Mouse (Mus musculus) forebrain, embryonic 14.5 days (tissue): ENCODE results near the gene Pmel. TPM values are rescaled to one million over a fixed set of nuclear protein-coding genes. Genes with fewer than 3 reads are reported as not detected.
"Not testable (repeated sequence)": the region's sequence is repeated elsewhere in the genome, so short reads cannot be mapped to it uniquely, and the experiment has no call there.

Source experiments
- ATAC-seq: fragments of 200-750 bp; cut with Nextera tagmentation; 2 replicates; pipeline ENCODE4 v1.8.0; 2017; ENCODE audit warnings: mild to moderate bottlenecking, moderate library complexity
- DNase-seq: peaks from one replicate; pipeline ENCODE4 v3.0.0-alpha.2; 2015; ENCODE audit warnings: low spot score
- H3K27ac ChIP-seq: fragments of 300-500 bp; sonication (generic); 2 replicates; pipeline ENCODE4 v1.5.1; 2014; ENCODE audit warnings: low read depth, mild to moderate bottlenecking, control low read depth, low read length, moderate library complexity
- H3K27me3 ChIP-seq: fragments of 300-500 bp; sonication (generic); replicated peaks from 2 replicates; pipeline ENCODE4 v1.6.1; 2014; ENCODE audit warnings: low read length, control low read depth, mixed read lengths; ENCODE audit not compliant: control insufficient read depth, insufficient read depth
- H3K36me3 ChIP-seq: fragments of 300-500 bp; sonication (generic); 2 replicates; pipeline ENCODE4 v1.6.1; 2014; ENCODE audit warnings: low read length, control low read depth; ENCODE audit not compliant: control insufficient read depth, insufficient read depth
- H3K4me1 ChIP-seq: fragments of 300-500 bp; sonication (generic); 2 replicates; pipeline ENCODE4 v1.6.1; 2014; ENCODE audit warnings: antibody characterized with exemption, low read length, control low read depth; ENCODE audit not compliant: control insufficient read depth, insufficient read depth
- H3K4me2 ChIP-seq: fragments of 300-500 bp; sonication (generic); 2 replicates; pipeline ENCODE4 v1.6.1; 2014; ENCODE audit warnings: mild to moderate bottlenecking, control low read depth, low read length
- H3K4me3 ChIP-seq: fragments of 300-500 bp; sonication (generic); 2 replicates; pipeline ENCODE4 v1.5.1; 2014; ENCODE audit warnings: low read depth, low read length, control low read depth
- H3K9ac ChIP-seq: fragments of 300-500 bp; sonication (generic); 2 replicates; pipeline ENCODE4 v1.6.1; 2014; ENCODE audit warnings: mild to moderate bottlenecking, low read length, control low read depth, moderate library complexity
- H3K9me3 ChIP-seq: fragments of 300-500 bp; sonication (generic); replicated peaks from 2 replicates; pipeline ENCODE4 v1.6.1; 2016; ENCODE audit warnings: low read length, control low read depth, mixed read lengths; ENCODE audit not compliant: control insufficient read depth
- WGBS: fragments of 180-500 bp; shearing (Covaris S2); extraction: QIAGEN DNeasy Blood & Tissue Kit; methylation state at CpG from one replicate; pipeline ENCODE4 v1.1.7; 2014; 5-methylcytosine and 5-hydroxymethylcytosine counted together
- polyA plus RNA-seq: library from polyadenylated mRNA; unstranded; fragments of >200 nt; fragmentation: Nextera tagmentation; extraction: Ambion mirVana; gene quantifications from 2 replicates; pipeline ENCODE4 v1.2.1, GENCODE M21; 2014

The Pmel gene
- polyA plus RNA-seq, 1 experiment from 2014 or later: 0.83 TPM

GRCm38 (mm10) chr10:128697072-128697725, 6.8 kb upstream of the Pmel start:
- Histone ChIP-seq H3K4me1 (peaks cover 9% of the 10 kb centered on the region), H3K27me3 (no peaks in the 10 kb centered on the region), H3K4me3 (no peak overlapping the region), H3K36me3 (peaks cover 19% of the 10 kb centered on the region), H3K9me3 (no peaks in the 10 kb centered on the region), H3K4me2 (peak overlapping the region; percentile 62), H3K9ac (no peak overlapping the region), H3K27ac (peak overlapping the region; percentile 68)
- DNase-seq (no peak), ATAC-seq (no peak)
- WGBS: 81% methylated on average over 6 of the region's 6 CpGs

DNA sequence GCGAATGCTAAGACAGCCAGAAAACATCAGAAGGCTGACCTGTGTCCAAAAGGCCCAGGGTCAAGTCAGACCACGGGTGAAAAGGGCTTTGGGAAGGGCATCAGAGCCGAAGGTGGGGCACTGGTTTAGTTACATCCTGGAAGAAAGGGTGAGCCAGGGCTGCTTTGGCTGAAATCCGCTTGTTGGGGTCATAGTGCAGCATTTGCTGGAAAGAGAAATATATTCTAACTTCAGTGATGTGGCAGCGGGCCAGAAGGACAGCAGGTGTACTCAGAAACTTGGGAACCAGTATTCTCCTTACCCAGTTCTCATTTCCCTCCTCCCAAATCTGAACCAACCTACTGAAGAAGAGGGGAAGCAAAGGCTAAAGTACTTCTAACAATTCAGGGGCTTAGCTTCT, 5.0 kb upstream of the Pmel start:
- Histone ChIP-seq H3K9me3 (no peaks in the 10 kb centered on the region), H3K27ac (no peak overlapping the region), H3K4me1 (peaks cover 9% of the 10 kb centered on the region), H3K36me3 (peaks cover 24% of the 10 kb centered on the region), H3K4me3 (no peak overlapping the region), H3K27me3 (no peaks in the 10 kb centered on the region), H3K4me2 (no peak overlapping the region), H3K9ac (no peak overlapping the region)
- ATAC-seq (no peak), DNase-seq (no peak)
- WGBS: 89% methylated on average over 5 of the region's 5 CpGs

DNA sequence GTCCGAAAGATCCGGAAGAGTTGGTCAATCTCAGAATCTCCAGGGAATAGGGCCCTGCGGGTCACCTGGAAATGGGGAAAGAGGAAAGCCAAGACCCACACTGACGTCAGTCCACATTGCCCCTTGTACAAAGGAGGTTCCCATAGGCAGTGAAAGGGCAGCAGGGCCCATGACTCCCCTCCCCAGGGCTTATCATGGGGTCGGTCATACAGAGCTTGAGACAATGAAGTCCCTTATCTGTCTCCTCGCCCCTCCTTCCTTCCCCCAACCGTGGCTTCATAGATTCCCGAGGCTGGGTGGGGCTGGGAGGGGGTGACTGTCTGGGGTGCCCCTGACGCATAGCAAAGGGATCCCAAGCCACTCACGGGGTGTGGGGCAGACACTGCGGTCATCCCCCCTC, 4.4 kb upstream of the Pmel start:
- DNase-seq (no peak), ATAC-seq (no peak)
- no peak overlapping the region for H3K27ac ChIP-seq
- peaks cover 7% of the 10 kb centered on the region for H3K4me1 ChIP-seq
- WGBS: 88% methylated on average over 11 of the region's 11 CpGs
- no peak overlapping the region for H3K4me3 ChIP-seq
- no peak overlapping the region for H3K4me2 ChIP-seq
- H3K9me3 ChIP-seq: no peaks in the 10 kb centered on the region
- peaks cover 24% of the 10 kb centered on the region for H3K36me3 ChIP-seq
- H3K27me3 ChIP-seq: no peaks in the 10 kb centered on the region
- no peak overlapping the region for H3K9ac ChIP-seq

- H3K4me3 ChIP-seq: no peak overlapping the region
- H3K9ac ChIP-seq: no peak overlapping the region
- H3K36me3 ChIP-seq: peaks cover 24% of the 10 kb centered on the region
- H3K9me3 ChIP-seq: no peaks in the 10 kb centered on the region
- ATAC-seq (no peak), DNase-seq (no peak)
- H3K4me1 ChIP-seq: 0 out of 2 replicates have a peak, but pooled peaks cover 2% of the 10 kb centered on the region
- WGBS: 86% methylated on average over 5 of the region's 5 CpGs
- H3K27me3 ChIP-seq: no peaks in the 10 kb centered on the region
- no peak overlapping the region for H3K4me2 ChIP-seq
- no peak overlapping the region for H3K27ac ChIP-seq
These were observed 3.3 kb upstream of the Pmel start for GRCm38 (mm10) chr10:128700712-128701111.

GRCm38 (mm10) chr10:128702328-128703007, 1.5 kb upstream of the Pmel start:
- no peaks in the 10 kb centered on the region for H3K27me3 ChIP-seq
- no peaks in the 10 kb centered on the region for H3K9me3 ChIP-seq
- no peak overlapping the region for H3K27ac ChIP-seq
- DNase-seq (no peak), ATAC-seq (no peak)
- peaks cover 24% of the 10 kb centered on the region for H3K36me3 ChIP-seq
- no peak overlapping the region for H3K4me3 ChIP-seq
- H3K9ac ChIP-seq: no peak overlapping the region
- H3K4me2 ChIP-seq: no peak overlapping the region
- 0 out of 2 replicates have a peak, but pooled peaks cover 2% of the 10 kb centered on the region for H3K4me1 ChIP-seq
- WGBS: 80% methylated on average over 6 of the region's 6 CpGs

GRCm38 (mm10) chr10:128704491-128705316, 709 bp downstream of the Pmel start, which contains the start of gene Cdk2:
Cdk2 (minus strand) TSS chr10:128705031.
- Histone ChIP-seq H3K27me3 (no peaks in the 10 kb centered on the region), H3K4me1 (0 out of 2 replicates have a peak, but pooled peaks cover 2% of the 10 kb centered on the region), H3K4me3 (peak within 1 kb of the TSS; percentile 77), H3K27ac (peak within 1 kb of the TSS; percentile 74), H3K9me3 (no peaks in the 10 kb centered on the region), H3K4me2 (peak within 1 kb of the TSS; percentile 83), H3K36me3 (peaks cover 16% of the 10 kb centered on the region), H3K9ac (peak within 1 kb of the TSS; percentile 70)
- under 1% methylated on average over 60 of the region's 62 CpGs for WGBS
- DNase-seq: peak; percentile 94
- ATAC-seq: peak; percentile 95

GRCm38 (mm10) chr10:128705317-128705693, 1.3 kb downstream of the Pmel start:
- DNase-seq (peak; percentile 23), ATAC-seq (peak; percentile 27)
- Histone ChIP-seq H3K9ac (peak overlapping the region; percentile 49; the same call in 1 of the 2 replicates), H3K27ac (no peak overlapping the region), H3K9me3 (no peaks in the 10 kb centered on the region), H3K36me3 (peaks cover 16% of the 10 kb centered on the region), H3K4me3 (peak overlapping the region; percentile 77), H3K4me1 (0 out of 2 replicates have a peak, but pooled peaks cover 2% of the 10 kb centered on the region), H3K27me3 (no peaks in the 10 kb centered on the region), H3K4me2 (peak overlapping the region; percentile 83)
- 8% methylated on average over 11 of the region's 11 CpGs for WGBS

DNA sequence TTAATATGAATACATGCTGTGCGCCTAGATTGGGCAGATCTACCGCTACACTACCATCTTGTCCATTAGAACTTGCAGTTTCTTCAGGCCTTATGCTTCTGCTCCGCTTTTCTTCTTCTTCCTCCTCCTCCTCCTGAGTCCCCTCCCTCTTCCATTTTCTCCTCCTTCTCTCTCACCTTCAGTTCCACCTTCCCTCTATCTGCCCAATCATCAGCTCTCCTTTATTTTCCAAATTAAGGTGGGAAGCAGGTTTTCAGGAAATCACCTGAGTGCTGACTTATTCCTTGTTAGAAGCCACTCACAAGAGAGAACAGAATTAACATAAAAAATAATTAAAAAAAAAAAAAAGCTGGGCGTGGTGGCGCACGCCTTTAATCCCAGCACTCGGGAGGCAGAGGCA, 7.3 kb downstream of the Pmel start:
- H3K9me3 ChIP-seq, ATAC-seq, DNase-seq, H3K4me2 ChIP-seq, H3K27ac ChIP-seq, H3K36me3 ChIP-seq, H3K4me3 ChIP-seq, H3K27me3 ChIP-seq, H3K9ac ChIP-seq, H3K4me1 ChIP-seq: not testable (repeated sequence)
- WGBS: 95% methylated on average over 7 of the region's 7 CpGs
